ENCODE assay signal across 10 mouse cellular contexts in the genomic region with DNA sequence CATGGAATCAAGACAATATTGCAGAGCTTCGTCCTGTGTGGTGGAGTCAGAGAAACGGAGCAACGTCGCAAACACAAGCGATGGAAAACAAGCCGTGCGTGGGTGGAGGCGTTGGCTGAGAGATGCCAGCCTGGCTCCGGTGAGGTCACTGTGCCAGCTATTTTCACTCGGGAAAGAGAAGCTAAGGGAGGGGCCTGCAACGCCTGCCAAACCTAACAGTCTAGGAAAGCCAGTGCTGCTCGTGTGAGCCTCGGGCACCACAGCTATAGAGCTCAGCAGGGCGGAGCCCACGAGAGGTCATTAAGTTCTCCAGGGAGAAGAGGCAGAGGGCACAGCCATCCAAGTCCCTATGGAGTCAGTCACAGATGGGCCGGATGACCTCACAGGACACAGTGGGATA. TPM values are rescaled to one million over a fixed set of nuclear protein-coding genes. Genes with fewer than 3 reads are reported as not detected.
DNase-seq lines count a peak whose midpoint lies in the region; ATAC-seq and TF ChIP-seq lines count a peak whose summit lies in the region.
"Had no signal": no experiment of that assay in that cellular context is flagged by ENCODE, and none has a peak within 500 bp of the region (broad histone marks: within the 10 kb centered on the region; RNA-seq: fewer than 3 reads in every experiment).

No protein-coding gene starts in this region.

- no peaks in the 10 kb centered on the region for H3K27me3 ChIP-seq in heart, adult 2 months (ENCODE audit: control insufficient read depth, insufficient read depth, low read length)
- 0 out of 2 replicates have a peak, but pooled peaks cover 10% of the 10 kb centered on the region for H3K27me3 ChIP-seq in heart, embryonic 12.5 days (replicated peaks)
- H3K27me3 ChIP-seq in kidney, postnatal 0 days (ENCODE audit: insufficient read depth, low read length) = no peaks in the 10 kb centered on the region
- no peaks in the 10 kb centered on the region for H3K27me3 ChIP-seq in lung, postnatal 0 days (replicated peaks; ENCODE audit: insufficient read depth, low read length)
- H3K27me3 ChIP-seq in hindbrain, embryonic 13.5 days = peaks cover 5% of the 10 kb centered on the region; the same call in 1 of the 2 replicates

- no peaks in the 10 kb centered on the region for H3K79me2 ChIP-seq in heart, adult 2 months (replicated peaks; ENCODE audit: control insufficient read depth, insufficient read depth, low read length)

- TF ChIP-seq EP300 in heart, adult 2 months (IDR thresholded peaks at IDR 0.05; ENCODE audit: insufficient read depth, low read depth, low read length) = no peak
- no peak for TF ChIP-seq EP300 in lung, postnatal 0 days (IDR thresholded peaks at IDR 0.05)

- no peak overlapping the region for H3K27ac ChIP-seq in heart, adult 2 months
- H3K27ac ChIP-seq in heart, embryonic 12.5 days (ENCODE audit: poor library complexity, severe bottlenecking) = no peak overlapping the region
- no peak overlapping the region for H3K27ac ChIP-seq in kidney, postnatal 0 days
- H3K27ac ChIP-seq in lung, postnatal 0 days (ENCODE audit: low read length) = peak overlapping the region; percentile 55
- no peak overlapping the region for H3K27ac ChIP-seq in hindbrain, embryonic 13.5 days
- H3K27ac ChIP-seq: embryonic facial prominence, embryonic 13.5 days; hindbrain, embryonic 12.5 days had no signal

- no peak overlapping the region for H3K4me2 ChIP-seq in heart, embryonic 12.5 days
- H3K4me2 ChIP-seq in kidney, postnatal 0 days (ENCODE audit: low read length) = no peak overlapping the region
- H3K4me2 ChIP-seq in lung, postnatal 0 days (replicated peaks; ENCODE audit: low read depth, low read length) = no peak overlapping the region
- H3K4me2 ChIP-seq in hindbrain, embryonic 13.5 days = no peak overlapping the region
- H3K4me2 ChIP-seq: embryonic facial prominence, embryonic 13.5 days; hindbrain, embryonic 12.5 days had no signal

- H3K4me3 ChIP-seq in heart, adult 2 months = no peak overlapping the region
- no peak overlapping the region for H3K4me3 ChIP-seq in heart, embryonic 12.5 days
- no peak overlapping the region for H3K4me3 ChIP-seq in kidney, postnatal 0 days (replicated peaks; ENCODE audit: low read depth, low read length)
- H3K4me3 ChIP-seq in lung, postnatal 0 days (ENCODE audit: low read depth, low read length) = no peak overlapping the region
- no peak overlapping the region for H3K4me3 ChIP-seq in hindbrain, embryonic 13.5 days
- H3K4me3 ChIP-seq: embryonic facial prominence, embryonic 13.5 days; hindbrain, embryonic 12.5 days had no signal

- DNase-seq in heart, adult 2 months = peak; percentile 24 to 56
- DNase-seq in cerebellum, adult 9-11 months = peak; percentile 72
- DNase-seq in kidney, postnatal 0 days (ENCODE audit: low spot score) = peak; percentile 47
- DNase-seq in lung, postnatal 0 days (ENCODE audit: low spot score) = peak; percentile 73
- no peak for DNase-seq in embryo, embryonic 10.5 days (ENCODE audit: low spot score)
- no peak for DNase-seq in gastrocnemius, postnatal 36 days

- intact Hi-C loops in heart, adult 2 months (cut with DNase I) = no loop called here
- intact Hi-C loops in gastrocnemius, postnatal 36 days (cut with DNase I) = no loop called here

- no peaks in the 10 kb centered on the region for H3K36me3 ChIP-seq in heart, adult 2 months (ENCODE audit: control insufficient read depth, insufficient read depth, low read length)
- no peaks in the 10 kb centered on the region for H3K36me3 ChIP-seq in heart, embryonic 12.5 days
- H3K36me3 ChIP-seq in kidney, postnatal 0 days (ENCODE audit: insufficient read depth, low read length) = no peaks in the 10 kb centered on the region
- no peaks in the 10 kb centered on the region for H3K36me3 ChIP-seq in lung, postnatal 0 days (ENCODE audit: insufficient read depth, low read length)
- H3K36me3 ChIP-seq in hindbrain, embryonic 13.5 days = no peaks in the 10 kb centered on the region
- H3K36me3 ChIP-seq: embryonic facial prominence, embryonic 13.5 days; hindbrain, embryonic 12.5 days had no signal

- H3K9me3 ChIP-seq in heart, embryonic 12.5 days (replicated peaks) = no peaks in the 10 kb centered on the region
- no peaks in the 10 kb centered on the region for H3K9me3 ChIP-seq in kidney, postnatal 0 days (replicated peaks; ENCODE audit: low read length)
- no peaks in the 10 kb centered on the region for H3K9me3 ChIP-seq in lung, postnatal 0 days (ENCODE audit: low read length)
- no peaks in the 10 kb centered on the region for H3K9me3 ChIP-seq in hindbrain, embryonic 13.5 days
- H3K9me3 ChIP-seq: embryonic facial prominence, embryonic 13.5 days; hindbrain, embryonic 12.5 days had no signal

- H3K4me1 ChIP-seq in heart, adult 2 months (ENCODE audit: control insufficient read depth, insufficient read depth, low read length) = no peaks in the 10 kb centered on the region; the same call in 1 of the 2 replicates
- peaks cover 9% of the 10 kb centered on the region; the same call in 1 of the 2 replicates for H3K4me1 ChIP-seq in heart, embryonic 12.5 days (replicated peaks)
- H3K4me1 ChIP-seq in kidney, postnatal 0 days (replicated peaks; ENCODE audit: insufficient read depth, low read length) = no peaks in the 10 kb centered on the region; the same call in 1 of the 2 replicates
- H3K4me1 ChIP-seq in lung, postnatal 0 days (ENCODE audit: insufficient read depth, low read depth, low read length) = no peaks in the 10 kb centered on the region
- no peaks in the 10 kb centered on the region for H3K4me1 ChIP-seq in hindbrain, embryonic 13.5 days (replicated peaks)
- H3K4me1 ChIP-seq: embryonic facial prominence, embryonic 13.5 days; hindbrain, embryonic 12.5 days had no signal

- WGBS in heart, adult 2 months = 47% methylated on average over 16 of the region's 16 CpGs
- 74% methylated on average over 16 of the region's 16 CpGs for WGBS in heart, embryonic 12.5 days
- 40% methylated on average over 16 of the region's 16 CpGs for whole genome bisulfite sequencing in kidney, postnatal 0 days
- 32% methylated on average over 16 of the region's 16 CpGs for WGBS in lung, postnatal 0 days
- 81% methylated on average over 16 of the region's 16 CpGs for WGBS in hindbrain, embryonic 13.5 days

- H3K9ac ChIP-seq in heart, adult 2 months (ENCODE audit: low read depth, low read length) = no peak overlapping the region
- no peak overlapping the region for H3K9ac ChIP-seq in heart, embryonic 12.5 days
- no peak overlapping the region for H3K9ac ChIP-seq in kidney, postnatal 0 days (ENCODE audit: low read depth, low read length)
- H3K9ac ChIP-seq in lung, postnatal 0 days (replicated peaks; ENCODE audit: low read depth) = no peak overlapping the region
- no peak overlapping the region for H3K9ac ChIP-seq in hindbrain, embryonic 13.5 days
- H3K9ac ChIP-seq: embryonic facial prominence, embryonic 13.5 days; hindbrain, embryonic 12.5 days had no signal

- no peak for TF ChIP-seq CTCF in heart, adult 2 months (IDR thresholded peaks at IDR 0.05)
- TF ChIP-seq CTCF in kidney, postnatal 0 days (IDR thresholded peaks at IDR 0.05; ENCODE audit: low read depth) = no peak
- TF ChIP-seq CTCF in lung, postnatal 0 days (IDR thresholded peaks at IDR 0.05) = no peak

- TF ChIP-seq POLR2A in heart, adult 2 months (IDR thresholded peaks at IDR 0.05; ENCODE audit: insufficient read depth, low read depth, low read length) = no peak

- no peak for ATAC-seq in heart, embryonic 12.5 days (ENCODE audit: insufficient number of reproducible peaks, low FRiP score)
- ATAC-seq in kidney, postnatal 0 days (replicated peaks; ENCODE audit: low FRiP score, low read depth) = peak; percentile 82
- ATAC-seq in lung, postnatal 0 days = peak; percentile 95
- no peak for ATAC-seq in hindbrain, embryonic 13.5 days (ENCODE audit: low FRiP score)

RNA-seq across cellular contexts. Expression of gene Gprc5a, which starts 16.5 kb away (rescaled TPM):
- 1 to 10 TPM; 1.2 to 2.9 TPM for total RNA-seq in heart, adult 2 months (2021)
- 1.4 and 3.4 TPM in 2 replicates for polyA plus RNA-seq in heart, adult 2 months (2012; rRNA removed)
- 4.0 and 4.8 TPM in 2 replicates for polyA plus RNA-seq in heart, embryonic 12.5 days (2016; fragmentation: Nextera tagmentation; extraction: Ambion mirVana)
- polyA plus RNA-seq in kidney, postnatal 0 days (2015; fragmentation: Nextera tagmentation; extraction: Ambion mirVana) = 14.6 and 15.7 TPM in 2 replicates
- polyA plus RNA-seq in lung, postnatal 0 days (2015; fragmentation: Nextera tagmentation; extraction: Ambion mirVana) = 601 and 607 TPM in 2 replicates
- total RNA-seq in gastrocnemius, postnatal 36 days (2021) = under 1 TPM; 0.39 to 0.48 TPM
- polyA plus RNA-seq in hindbrain, embryonic 13.5 days (2015; fragmentation: Nextera tagmentation; extraction: Ambion mirVana) = 0.72 and 1.1 TPM in 2 replicates

RNA-seq across cellular contexts. Expression of gene Ddx47, which starts 37.5 kb away (rescaled TPM):
- 10 to 100 TPM; 38.1 to 40.3 TPM for total RNA-seq in heart, adult 2 months (2021)
- 32.2 and 53.1 TPM in 2 replicates for polyA plus RNA-seq in heart, adult 2 months (2012; rRNA removed)
- 64.3 and 65.4 TPM in 2 replicates for polyA plus RNA-seq in heart, embryonic 12.5 days (2016; fragmentation: Nextera tagmentation; extraction: Ambion mirVana)
- 85.9 and 91.6 TPM in 2 replicates for polyA plus RNA-seq in kidney, postnatal 0 days (2015; fragmentation: Nextera tagmentation; extraction: Ambion mirVana)
- 91.6 and 97.1 TPM in 2 replicates for polyA plus RNA-seq in lung, postnatal 0 days (2015; fragmentation: Nextera tagmentation; extraction: Ambion mirVana)
- 10 to 100 TPM; 23.7 to 28.2 TPM for total RNA-seq in gastrocnemius, postnatal 36 days (2021)
- 78.4 and 84.6 TPM in 2 replicates for polyA plus RNA-seq in hindbrain, embryonic 13.5 days (2015; fragmentation: Nextera tagmentation; extraction: Ambion mirVana)

Comparison
In these comparisons a context has a peak if more than half of its experiments do, and no peak if none do; other contexts are left out.
1. DNase-seq: peak in heart, adult 2 months (2 of 2), cerebellum, adult 9-11 months (single experiment), kidney, postnatal 0 days (single experiment) and lung, postnatal 0 days (single experiment); none in embryo, embryonic 10.5 days (single experiment) and gastrocnemius, postnatal 36 days (0 of 2).
2. ATAC-seq: peak in kidney, postnatal 0 days (single experiment) and lung, postnatal 0 days (single experiment); none in heart, embryonic 12.5 days (single experiment) and hindbrain, embryonic 13.5 days (single experiment).
3. RNA of gene Gprc5a, which starts 16.5 kb away (polyA plus RNA-seq): 601 to 607 TPM in lung, postnatal 0 days; 14.6 to 15.7 TPM in kidney, postnatal 0 days, 4.0 to 4.8 TPM in heart, embryonic 12.5 days, 1.4 to 3.4 TPM in heart, adult 2 months and 0.72 to 1.1 TPM in hindbrain, embryonic 13.5 days; every median in the first group is over 10 times any median in the second.